Mouse (Mus musculus) limb, embryonic 15.5 days (tissue): ENCODE data around the gene Pakap. TPM values are rescaled to one million over a fixed set of nuclear protein-coding genes. Genes with fewer than 3 reads are reported as not detected.

Source experiments
- ATAC-seq: fragments of 200-750 bp; cut with Nextera tagmentation; 2 replicates; pipeline ENCODE4 v1.8.0; 2017; ENCODE audit warnings: low read depth, moderate TSS enrichment; ENCODE audit not compliant: insufficient number of reproducible peaks, low FRiP score, low TSS enrichment
- H3K27ac ChIP-seq: fragments of 300-500 bp; sonication (generic); 2 replicates; pipeline ENCODE4 v1.5.1; 2015; ENCODE audit warnings: moderate library complexity, mild to moderate bottlenecking, inconsistent platforms
- H3K27me3 ChIP-seq: fragments of 300-500 bp; sonication (generic); 2 replicates; pipeline ENCODE4 v1.6.1; 2015; ENCODE audit warnings: inconsistent platforms
- H3K36me3 ChIP-seq: fragments of 300-500 bp; sonication (generic); 2 replicates; pipeline ENCODE4 v1.6.1; 2015; ENCODE audit warnings: inconsistent platforms
- H3K4me1 ChIP-seq: fragments of 300-500 bp; sonication (generic); 2 replicates; pipeline ENCODE4 v1.6.1; 2015; ENCODE audit warnings: inconsistent platforms
- H3K4me2 ChIP-seq: fragments of 300-500 bp; sonication (generic); 2 replicates; pipeline ENCODE4 v1.6.1; 2015; ENCODE audit warnings: mild to moderate bottlenecking, inconsistent platforms
- H3K4me3 ChIP-seq: fragments of 300-500 bp; sonication (generic); 2 replicates; pipeline ENCODE4 v1.5.1; 2015; ENCODE audit warnings: mild to moderate bottlenecking, inconsistent platforms
- H3K9ac ChIP-seq: fragments of 300-500 bp; sonication (generic); 2 replicates; pipeline ENCODE4 v1.6.1; 2015; ENCODE audit warnings: inconsistent platforms
- H3K9me3 ChIP-seq: fragments of 300-500 bp; sonication (generic); 2 replicates; pipeline ENCODE4 v1.6.1; 2016; ENCODE audit warnings: inconsistent platforms
- WGBS: fragments of 180-500 bp; shearing (Covaris S2); methylation state at CpG from one replicate; pipeline ENCODE4 v1.1.7; 2015; 5-methylcytosine and 5-hydroxymethylcytosine counted together
- polyA plus RNA-seq: library from polyadenylated mRNA; unstranded; fragments of >200 nt; fragmentation: Nextera tagmentation; extraction: Ambion mirVana; gene quantifications from 2 replicates; pipeline ENCODE4 v1.2.1, GENCODE M21; 2015

The Pakap gene
- polyA plus RNA-seq, 1 experiment from 2014 or later: 30.5 TPM

DNA sequence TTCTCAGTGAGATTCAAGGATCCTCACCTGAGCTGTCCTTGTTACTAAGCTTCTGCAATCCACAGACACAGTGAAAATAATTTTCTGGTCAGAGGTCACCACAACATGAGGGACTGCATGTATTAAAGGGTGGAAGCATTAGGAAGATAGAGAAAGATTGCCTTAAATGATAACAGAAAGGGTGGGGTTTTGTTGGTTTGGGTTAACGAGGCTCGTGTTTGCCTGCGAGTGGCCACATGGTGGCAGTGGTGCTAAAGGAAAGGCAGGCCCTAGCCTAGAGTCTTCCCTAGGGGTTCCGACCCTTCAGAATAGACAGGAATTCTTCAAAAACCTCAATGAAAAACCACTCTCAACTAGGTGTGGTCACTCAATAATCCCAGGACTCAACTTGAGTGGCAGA lies 333.2 kb downstream of the Pakap start:
- no peak overlapping the region for H3K4me3 ChIP-seq
- H3K9me3 ChIP-seq: no peaks in the 10 kb centered on the region
- H3K27me3 ChIP-seq: no peaks in the 10 kb centered on the region
- H3K9ac ChIP-seq: no peak overlapping the region
- no peaks in the 10 kb centered on the region for H3K36me3 ChIP-seq
- WGBS: 13% methylated on average over 4 of the region's 4 CpGs
- ATAC-seq: no peak
- no peak overlapping the region for H3K4me2 ChIP-seq
- H3K4me1 ChIP-seq: peaks cover 12% of the 10 kb centered on the region
- H3K27ac ChIP-seq: no peak overlapping the region

DNA sequence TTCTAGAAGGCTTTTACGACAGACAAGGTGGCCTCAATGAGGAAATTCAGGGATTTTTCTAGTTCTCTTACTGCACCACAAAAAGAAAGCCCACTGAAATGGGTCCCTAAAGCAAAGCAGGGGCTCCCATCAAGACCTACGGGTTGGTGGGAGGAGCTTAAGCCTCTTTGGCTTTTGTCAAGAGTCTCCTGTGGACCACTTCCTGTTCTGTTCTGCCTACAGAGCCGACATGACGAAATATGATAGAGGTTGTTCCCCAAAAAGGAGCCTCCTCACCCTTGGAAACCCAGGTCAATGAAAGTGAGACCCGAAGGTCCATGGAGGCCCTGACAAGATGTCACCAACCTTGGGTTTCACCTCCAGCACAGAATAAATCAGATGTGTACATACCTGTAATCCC lies 334.6 kb downstream of the Pakap start:
- H3K9ac ChIP-seq: no peak overlapping the region
- H3K4me1 ChIP-seq: peaks cover 12% of the 10 kb centered on the region
- H3K9me3 ChIP-seq: no peaks in the 10 kb centered on the region
- no peak overlapping the region for H3K4me3 ChIP-seq
- no peak overlapping the region for H3K27ac ChIP-seq
- H3K27me3 ChIP-seq: no peaks in the 10 kb centered on the region
- WGBS: 77% methylated on average over 5 of the region's 5 CpGs
- H3K4me2 ChIP-seq: no peak overlapping the region
- no peak for ATAC-seq
- no peaks in the 10 kb centered on the region for H3K36me3 ChIP-seq

DNA sequence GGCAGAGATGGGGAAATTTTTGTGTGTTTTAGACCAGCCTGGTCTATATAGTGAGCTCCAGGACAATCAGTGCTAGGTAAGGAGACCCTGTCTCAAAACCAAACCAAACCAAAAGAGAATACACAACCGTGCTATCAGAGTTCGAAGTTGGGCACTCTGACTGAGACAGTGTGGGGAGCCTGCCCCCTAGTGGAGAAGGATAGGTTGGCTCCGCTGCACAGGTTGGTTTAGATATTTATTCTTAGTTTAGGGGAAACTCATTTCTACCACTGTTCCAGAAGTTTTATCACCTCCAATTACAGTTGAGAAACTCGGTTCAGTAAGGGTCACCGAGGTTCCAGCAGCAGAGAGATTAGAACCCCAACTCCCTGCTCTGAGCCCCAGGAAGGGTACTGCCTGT lies 336.2 kb downstream of the Pakap start:
- Histone ChIP-seq H3K9ac (no peak overlapping the region), H3K27me3 (no peaks in the 10 kb centered on the region), H3K4me1 (peaks cover 12% of the 10 kb centered on the region), H3K4me2 (no peak overlapping the region), H3K27ac (no peak overlapping the region), H3K36me3 (no peaks in the 10 kb centered on the region), H3K4me3 (no peak overlapping the region), H3K9me3 (no peaks in the 10 kb centered on the region)
- WGBS: 9% methylated on average over 5 of the region's 5 CpGs
- 0 out of 2 replicates have a peak, but pooled peaks have one; percentile 31 for ATAC-seq

DNA sequence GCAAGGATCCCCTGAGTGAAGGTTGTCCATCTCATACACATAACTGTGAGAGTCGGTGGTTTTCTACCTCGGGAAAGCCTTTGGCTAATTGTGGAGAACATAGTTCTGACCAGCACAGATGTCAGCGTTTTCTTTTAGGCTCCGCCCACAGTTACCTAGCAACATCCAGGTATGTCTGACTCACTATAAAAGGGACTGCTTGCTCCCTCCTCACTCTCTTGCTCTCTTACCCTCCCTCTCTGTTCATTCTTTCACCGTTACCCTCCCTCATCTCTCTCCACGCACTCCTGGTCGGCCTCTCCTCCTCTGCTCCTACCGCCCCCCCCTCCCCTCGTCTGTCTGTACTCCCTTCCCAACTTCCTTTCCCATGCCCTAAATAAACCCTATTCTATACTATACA lies 336.7 kb downstream of the Pakap start:
- ATAC-seq: no peak
- whole genome bisulfite sequencing: 30% methylated on average over 9 of the region's 9 CpGs
- no peak overlapping the region for H3K27ac ChIP-seq
- H3K4me2 ChIP-seq: no peak overlapping the region
- H3K9me3 ChIP-seq: no peaks in the 10 kb centered on the region
- H3K36me3 ChIP-seq: no peaks in the 10 kb centered on the region
- H3K4me3 ChIP-seq: no peak overlapping the region
- no peak overlapping the region for H3K9ac ChIP-seq
- no peaks in the 10 kb centered on the region for H3K27me3 ChIP-seq
- H3K4me1 ChIP-seq: peaks cover 12% of the 10 kb centered on the region

DNA sequence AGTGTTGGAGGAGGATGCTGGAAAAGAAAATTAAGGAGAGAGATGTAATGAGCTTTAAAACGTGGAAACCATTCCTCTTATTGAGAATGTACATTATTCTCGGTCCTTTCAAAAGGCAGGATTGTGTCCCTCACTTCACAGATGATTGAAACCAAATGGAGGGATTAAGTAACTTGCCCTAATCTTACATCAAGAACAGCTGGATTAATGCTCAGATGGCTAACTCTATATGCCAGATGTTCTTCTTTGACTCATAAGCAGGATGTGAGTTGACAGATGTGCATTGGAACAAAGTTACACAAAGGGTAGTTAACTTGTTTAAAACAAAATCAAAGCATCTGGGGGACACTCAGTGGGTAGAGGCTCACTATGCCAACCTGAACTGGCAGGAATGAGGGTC lies 338.7 kb downstream of the Pakap start:
- WGBS: 21% methylated on average over 2 of the region's 2 CpGs
- no peaks in the 10 kb centered on the region for H3K27me3 ChIP-seq
- no peaks in the 10 kb centered on the region for H3K36me3 ChIP-seq
- no peak for ATAC-seq
- no peak overlapping the region for H3K9ac ChIP-seq
- H3K4me2 ChIP-seq: no peak overlapping the region
- peaks cover 12% of the 10 kb centered on the region for H3K4me1 ChIP-seq
- no peak overlapping the region for H3K27ac ChIP-seq
- no peaks in the 10 kb centered on the region for H3K9me3 ChIP-seq
- no peak overlapping the region for H3K4me3 ChIP-seq

DNA sequence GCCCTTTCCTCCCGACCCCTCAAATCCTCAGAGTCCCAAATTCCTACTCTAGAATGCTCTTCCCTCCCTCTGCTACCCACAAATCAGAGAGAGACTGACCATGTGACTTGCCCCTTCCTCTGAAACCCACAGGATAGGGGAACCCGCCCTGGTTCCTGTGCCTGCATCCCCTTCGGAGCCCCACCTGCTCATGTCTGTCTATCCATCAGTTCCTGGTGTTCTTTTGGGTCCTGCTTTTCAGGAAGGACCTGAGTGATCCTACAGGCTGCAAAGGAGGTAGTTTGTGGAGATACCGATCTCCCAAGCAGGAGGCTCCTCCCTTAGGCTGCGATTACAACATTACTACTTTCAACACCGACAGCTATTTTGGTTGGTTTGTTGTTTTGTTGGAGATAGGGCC lies 340.9 kb downstream of the Pakap start:
- no peak for ATAC-seq
- Histone ChIP-seq H3K36me3 (no peaks in the 10 kb centered on the region), H3K4me2 (no peak overlapping the region), H3K27ac (no peak overlapping the region), H3K4me1 (peaks cover 9% of the 10 kb centered on the region), H3K27me3 (no peaks in the 10 kb centered on the region), H3K9ac (no peak overlapping the region), H3K4me3 (no peak overlapping the region), H3K9me3 (no peaks in the 10 kb centered on the region)
- WGBS: 58% methylated on average over 6 of the region's 6 CpGs

DNA sequence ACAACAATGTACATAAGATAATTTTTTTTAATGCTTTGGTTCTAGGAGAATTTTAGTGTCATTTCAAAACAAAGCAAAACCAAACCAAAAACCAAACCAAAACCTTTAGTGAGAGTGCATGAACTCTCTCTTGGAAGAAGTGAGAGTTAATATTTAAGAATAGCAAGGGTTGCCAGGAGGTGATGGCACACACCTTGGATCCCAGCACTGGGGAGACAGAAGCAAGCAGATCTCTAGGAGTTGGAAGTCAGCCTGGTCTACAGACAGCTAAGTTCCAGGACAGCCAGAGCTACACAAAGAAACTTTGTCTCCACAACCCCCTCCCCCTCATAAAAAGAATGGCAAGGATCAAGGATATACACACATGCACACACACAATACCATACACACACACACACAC lies 345.0 kb downstream of the Pakap start:
- H3K27me3 ChIP-seq: no peaks in the 10 kb centered on the region
- ATAC-seq: no peak
- no peak overlapping the region for H3K27ac ChIP-seq

DNA sequence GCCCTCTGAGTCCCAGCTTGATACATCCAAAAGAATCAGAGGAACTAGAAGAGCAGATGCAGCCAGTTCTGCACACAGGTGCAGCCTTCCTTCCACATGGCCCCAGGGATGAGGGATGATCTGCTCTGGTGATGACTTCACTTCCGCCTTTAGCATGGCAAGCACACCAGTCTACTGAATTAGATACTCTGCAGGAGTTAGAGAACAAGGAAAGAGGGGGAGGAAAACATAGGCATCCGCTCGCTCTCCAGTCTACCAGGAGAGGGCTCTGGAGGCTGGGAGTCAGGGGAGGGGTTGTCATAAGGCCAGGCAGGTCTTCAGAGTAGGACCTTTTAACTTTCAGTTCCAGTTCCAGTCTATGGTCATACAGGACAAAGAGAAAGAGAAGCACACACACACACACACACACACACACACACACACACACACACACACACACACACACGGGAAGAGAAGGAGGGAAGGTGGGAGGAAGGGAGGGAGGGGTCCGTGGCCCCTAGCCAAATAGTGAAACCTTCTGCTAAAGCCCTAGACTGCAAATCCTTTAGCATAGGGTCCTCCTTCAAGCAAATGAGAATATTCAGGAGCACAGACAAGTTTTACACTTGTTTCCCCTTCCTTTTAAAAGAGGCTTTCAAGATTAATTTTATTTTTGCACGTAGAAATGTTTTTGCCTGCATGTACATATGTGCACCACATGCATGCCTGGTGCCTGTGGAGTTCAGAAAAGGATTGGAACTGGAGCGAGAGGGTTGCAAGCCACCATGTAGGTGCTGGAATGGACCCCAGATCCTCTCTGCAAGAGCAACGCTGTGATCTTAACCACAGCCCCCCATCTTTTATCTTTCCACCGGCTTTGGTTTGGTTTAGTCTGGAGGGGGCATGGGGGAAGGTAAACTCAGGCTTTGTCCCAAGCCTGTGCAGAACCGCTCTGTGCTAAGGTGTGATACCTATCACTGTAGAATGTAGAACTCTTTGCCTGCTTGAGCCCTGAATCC lies 346.5 kb downstream of the Pakap start:
- Histone ChIP-seq H3K9me3 (no peaks in the 10 kb centered on the region), H3K27me3 (no peaks in the 10 kb centered on the region), H3K27ac (no peak overlapping the region), H3K4me2 (no peak overlapping the region), H3K36me3 (no peaks in the 10 kb centered on the region), H3K4me3 (no peak overlapping the region), H3K9ac (no peak overlapping the region), H3K4me1 (peaks cover 23% of the 10 kb centered on the region)
- no peak for ATAC-seq
- 60% methylated on average over 9 of the region's 10 CpGs for WGBS

More for the DNA sequence above, 345.0 kb downstream of the Pakap start:
- no peaks in the 10 kb centered on the region for H3K36me3 ChIP-seq
- H3K4me1 ChIP-seq: peaks cover 23% of the 10 kb centered on the region
- no peaks in the 10 kb centered on the region for H3K9me3 ChIP-seq
- H3K4me3 ChIP-seq: no peak overlapping the region
- no peak overlapping the region for H3K9ac ChIP-seq
- H3K4me2 ChIP-seq: no peak overlapping the region

DNA sequence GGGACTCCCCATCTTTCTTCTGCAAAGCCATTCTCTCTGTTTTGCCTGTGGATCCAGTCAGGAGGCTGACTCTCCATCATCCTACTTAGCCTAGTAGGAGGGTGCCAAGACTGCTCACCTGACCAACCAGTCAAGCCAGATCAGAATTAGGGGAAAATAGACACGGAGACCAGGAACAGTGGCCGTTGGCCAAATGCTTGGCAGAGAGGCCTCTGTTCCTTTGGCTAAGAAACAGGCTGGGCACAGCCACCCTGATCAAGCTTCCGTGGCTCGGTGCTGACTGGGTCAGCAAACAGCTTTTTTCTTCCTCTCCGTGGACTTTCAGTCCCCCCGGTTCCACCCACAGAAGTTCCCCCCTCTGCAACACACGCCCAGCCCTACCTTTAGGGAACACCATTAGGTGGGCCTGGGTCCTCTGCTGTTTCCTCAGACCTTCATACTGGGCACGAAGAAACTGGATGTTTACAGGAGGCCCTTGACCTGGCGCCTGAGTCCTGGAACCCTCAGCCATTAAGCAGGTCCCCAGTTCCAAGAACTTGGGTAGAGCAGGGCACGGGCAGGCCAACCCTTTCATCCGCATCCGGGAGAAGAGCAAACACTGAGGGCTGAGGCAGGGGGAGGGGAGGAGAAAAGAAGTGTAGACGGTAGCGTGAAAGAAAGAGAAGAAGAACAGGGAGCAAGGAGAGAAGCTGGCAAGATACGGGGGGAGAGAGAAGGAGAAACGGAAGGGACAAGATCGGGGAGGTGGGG lies 347.4 kb downstream of the Pakap start:
- Histone ChIP-seq H3K4me3 (no peak overlapping the region), H3K27me3 (no peaks in the 10 kb centered on the region), H3K9ac (no peak overlapping the region), H3K36me3 (no peaks in the 10 kb centered on the region), H3K4me1 (peaks cover 28% of the 10 kb centered on the region), H3K4me2 (peak overlapping the region; percentile 33), H3K27ac (no peak overlapping the region), H3K9me3 (no peaks in the 10 kb centered on the region)
- ATAC-seq: no peak
- 33% methylated on average over 17 of the region's 17 CpGs for WGBS

DNA sequence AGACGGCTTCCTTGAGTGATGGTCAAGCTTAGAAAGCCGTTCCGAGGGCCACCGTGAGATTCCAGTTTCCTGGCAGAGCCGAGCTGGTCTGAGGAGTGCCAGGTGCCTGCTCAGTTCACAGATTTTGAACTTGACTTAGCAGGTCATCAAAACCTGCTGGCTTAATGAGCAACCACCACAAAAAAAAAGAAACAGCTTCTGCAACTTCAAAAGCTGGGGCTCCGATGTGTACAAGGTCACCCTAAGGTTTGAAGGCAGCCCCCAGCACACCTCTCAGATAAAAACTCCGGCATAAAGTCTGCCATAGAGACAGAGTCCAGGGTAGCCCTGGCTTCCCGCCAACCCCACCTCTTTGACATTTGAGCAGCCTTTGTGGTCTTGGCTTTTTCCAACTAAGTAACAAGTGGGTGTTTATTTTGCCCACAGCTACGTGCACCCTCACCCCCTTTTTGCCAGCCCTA lies 348.3 kb downstream of the Pakap start, which contains the start of gene D630039A03Rik:
Gene D630039A03Rik (minus strand): TSS at position 97 of the 461 bp plus-strand sequence.
- H3K9ac ChIP-seq: no peak within 1 kb of the TSS
- H3K4me3 ChIP-seq: no peak within 1 kb of the TSS
- peak within 1 kb of the TSS; percentile 33 for H3K4me2 ChIP-seq
- H3K27ac ChIP-seq: no peak within 1 kb of the TSS
- peaks cover 28% of the 10 kb centered on the region for H3K4me1 ChIP-seq
- H3K36me3 ChIP-seq: no peaks in the 10 kb centered on the region
- H3K27me3 ChIP-seq: no peaks in the 10 kb centered on the region
- 11% methylated on average over 9 of the region's 9 CpGs for WGBS
- H3K9me3 ChIP-seq: no peaks in the 10 kb centered on the region
- ATAC-seq: no peak

DNA sequence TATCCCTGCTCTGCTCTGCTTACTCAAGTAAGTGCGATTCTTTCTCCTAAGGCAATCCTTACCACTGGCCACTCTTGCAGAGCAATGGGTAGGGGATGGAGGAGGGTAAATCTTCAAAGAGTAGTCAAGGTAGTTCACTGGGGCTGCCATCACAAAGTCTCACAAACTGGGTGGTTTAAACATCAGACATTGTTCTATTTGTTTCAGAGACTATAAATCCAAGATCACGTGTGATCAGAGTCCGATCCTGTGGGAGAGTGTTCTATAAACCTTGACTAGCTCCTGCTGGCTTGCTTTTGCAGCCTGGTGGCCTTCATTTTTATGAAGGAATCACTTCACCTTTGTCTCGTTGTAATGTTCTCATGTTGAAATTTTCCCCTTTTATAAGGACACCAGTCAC lies 348.7 kb downstream of the Pakap start:
- no peaks in the 10 kb centered on the region for H3K9me3 ChIP-seq
- no peaks in the 10 kb centered on the region for H3K27me3 ChIP-seq
- no peak for ATAC-seq
- no peaks in the 10 kb centered on the region for H3K36me3 ChIP-seq
- WGBS: 37% methylated on average over 4 of the region's 4 CpGs
- H3K9ac ChIP-seq: no peak overlapping the region
- H3K4me1 ChIP-seq: peaks cover 28% of the 10 kb centered on the region
- no peak overlapping the region for H3K4me3 ChIP-seq
- no peak overlapping the region for H3K4me2 ChIP-seq
- H3K27ac ChIP-seq: no peak overlapping the region
